Mouse (Mus musculus): ENCODE results near the gene Enpp7. TPM values are rescaled to one million over a fixed set of nuclear protein-coding genes. Genes with fewer than 3 reads are reported as not detected.

Gene Enpp7
- total RNA-seq, 2 experiments from 2014 or later: not detected

GRCm38 (mm10) chr11:119033874-119034558 lies 46.0 kb downstream of the Enpp7 start:
- peak; percentile 91 to 94 for DNase-seq
- intact Hi-C loops (cut with DNase I): loop anchor here (1.0 to 5.0 kb wide), 2 partner anchors 93 to 157 kb away; no protein-coding TSS in a partner anchor

DNA sequence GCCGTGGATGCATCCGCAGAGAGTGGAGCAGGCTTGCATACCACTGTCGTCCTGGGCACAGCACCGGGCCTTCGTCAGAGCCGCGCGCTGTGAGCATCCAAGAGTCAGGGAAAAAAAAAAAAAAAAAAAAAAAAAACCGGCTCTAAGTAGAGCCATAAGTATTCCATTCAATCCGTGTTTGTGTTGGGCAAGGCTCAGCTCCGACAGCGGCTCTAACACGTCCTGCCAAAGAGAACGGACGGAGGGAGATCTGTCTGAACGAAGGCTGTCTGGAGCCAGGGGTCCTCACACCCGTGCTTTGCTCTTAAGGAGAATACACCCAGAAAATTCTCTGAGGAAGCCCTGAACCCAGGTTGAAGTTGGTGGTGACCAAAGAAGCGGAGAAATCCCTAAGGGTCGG lies 46.6 kb downstream of the Enpp7 start:
- intact Hi-C loops (cut with DNase I): loop anchor here (1.0 to 5.0 kb wide), 2 partner anchors 93 to 157 kb away; no protein-coding TSS in a partner anchor
- DNase-seq: no peak

- DNase-seq: no peak
Observed at GRCm38 (mm10) chr11:119035094-119035685, 47.2 kb downstream of the Enpp7 start.

GRCm38 (mm10) chr11:119035686-119036165 lies 47.7 kb downstream of the Enpp7 start:
- no peak for DNase-seq
- intact Hi-C loops (cut with DNase I): no loop called here

More at GRCm38 (mm10) chr11:119035094-119035685, 47.2 kb downstream of the Enpp7 start:
- intact Hi-C loops (cut with DNase I): no loop called here

DNA sequence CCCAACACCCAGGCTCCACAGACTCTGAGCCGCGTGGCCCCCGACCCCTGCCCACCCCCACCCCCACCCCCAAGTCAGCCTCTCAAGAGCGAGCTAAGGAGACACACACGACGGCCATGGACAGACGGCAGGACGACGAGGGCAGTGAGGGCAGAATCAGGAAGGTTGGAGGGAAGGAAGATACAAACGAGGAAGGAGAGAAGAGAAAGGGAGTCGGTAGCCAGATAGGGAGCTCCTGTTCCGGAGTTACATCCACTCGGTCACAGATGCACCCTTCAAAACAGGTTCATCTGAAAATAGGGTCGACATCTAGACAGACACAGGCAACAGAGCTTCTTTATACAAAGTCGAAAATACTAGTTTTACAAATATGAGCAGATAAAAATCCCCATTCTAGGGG lies 48.5 kb downstream of the Enpp7 start:
- intact Hi-C loops (cut with DNase I): no loop called here

DNA sequence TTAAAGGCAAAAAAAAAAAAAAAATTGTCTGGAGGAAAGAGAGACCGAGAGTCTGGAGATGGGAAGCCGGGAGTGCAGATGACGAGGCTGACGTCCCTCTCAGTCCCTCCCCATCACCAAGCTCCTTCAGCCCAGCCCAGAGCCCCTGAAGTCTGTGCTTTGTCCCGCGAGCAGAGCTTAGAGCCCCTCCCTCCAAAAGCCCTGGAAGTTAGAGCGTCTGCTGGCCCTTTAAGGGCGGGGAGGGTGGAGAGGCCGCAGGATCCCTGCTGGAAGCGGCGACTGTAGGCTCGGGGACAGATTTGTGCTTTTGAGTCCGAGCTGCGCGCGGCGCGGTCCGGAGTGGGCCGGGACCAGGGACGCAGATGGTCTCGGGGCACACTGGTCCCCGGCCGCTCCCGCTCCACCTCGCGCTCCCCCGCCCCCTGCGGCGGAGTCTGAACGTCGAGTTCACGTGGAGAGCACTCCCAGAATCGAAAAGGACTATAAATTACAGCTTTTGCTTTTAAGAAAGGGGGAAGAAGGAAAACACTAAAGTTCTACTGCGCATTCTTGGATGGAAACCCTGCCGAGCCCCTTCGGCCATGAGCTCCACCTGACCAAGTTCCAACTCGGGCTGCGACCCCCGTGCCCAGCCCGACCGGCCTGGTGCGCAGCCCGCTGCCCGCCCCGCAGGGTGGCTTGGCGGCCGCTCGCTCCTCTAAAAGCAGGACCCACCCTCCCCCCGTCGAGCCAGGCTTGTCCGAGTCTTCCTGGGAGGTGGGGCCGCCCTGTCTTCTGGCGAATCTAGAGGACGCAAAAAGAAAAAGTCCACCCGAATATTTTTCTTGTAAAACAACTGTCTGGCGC lies 49.2 kb downstream of the Enpp7 start:
- intact Hi-C loops (cut with DNase I): no loop called here
- DNase-seq: peak in 1 of 2 experiments; percentile 55

More for the DNA sequence above, 48.5 kb downstream of the Enpp7 start:
- DNase-seq: no peak

DNA sequence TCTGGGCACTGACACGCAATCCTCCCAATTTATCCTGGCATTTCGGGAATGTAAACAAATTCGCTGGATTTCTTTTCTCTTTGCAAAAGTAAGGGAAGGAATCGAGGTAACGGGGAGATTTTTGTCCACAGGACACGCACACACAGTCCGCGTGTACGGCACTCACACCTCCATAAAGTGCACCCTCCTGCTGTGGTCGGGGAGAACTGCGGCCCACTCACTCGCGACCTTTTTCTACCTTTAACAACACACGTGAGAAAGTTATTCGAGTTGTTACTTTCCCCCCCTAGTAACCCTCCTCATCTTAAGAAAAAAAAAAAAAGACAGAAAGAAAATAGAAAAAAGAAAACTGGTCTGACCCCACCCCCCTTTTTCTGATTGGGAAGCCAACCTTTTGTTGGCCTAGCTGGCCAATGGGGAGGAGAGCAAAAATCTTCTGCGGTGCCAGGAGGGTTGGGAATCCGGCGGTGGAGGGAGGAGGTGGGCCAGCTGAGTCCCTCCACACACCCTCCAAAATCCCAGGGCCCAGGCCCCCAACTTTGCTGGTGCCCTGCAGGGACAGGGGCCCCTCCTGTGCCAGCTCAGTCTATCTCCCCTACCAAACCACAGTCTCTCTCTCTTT lies 49.9 kb downstream of the Enpp7 start:
- DNase-seq: no peak
- intact Hi-C loops (cut with DNase I): no loop called here

GRCm38 (mm10) chr11:119038744-119039484 lies 50.9 kb downstream of the Enpp7 start:
- intact Hi-C loops (cut with DNase I): no loop called here
- DNase-seq: no peak

- intact Hi-C loops (cut with DNase I): no loop called here
- DNase-seq: no peak
Observed at GRCm38 (mm10) chr11:119039732-119040512, 51.9 kb downstream of the Enpp7 start.

- DNase-seq: peak; percentile 99
Observed at GRCm38 (mm10) chr11:119040600-119041324, 52.8 kb downstream of the Enpp7 start, which contains the start of gene Cbx8. Gene Cbx8, minus strand, starts transcription at chr11:119040969.

DNA sequence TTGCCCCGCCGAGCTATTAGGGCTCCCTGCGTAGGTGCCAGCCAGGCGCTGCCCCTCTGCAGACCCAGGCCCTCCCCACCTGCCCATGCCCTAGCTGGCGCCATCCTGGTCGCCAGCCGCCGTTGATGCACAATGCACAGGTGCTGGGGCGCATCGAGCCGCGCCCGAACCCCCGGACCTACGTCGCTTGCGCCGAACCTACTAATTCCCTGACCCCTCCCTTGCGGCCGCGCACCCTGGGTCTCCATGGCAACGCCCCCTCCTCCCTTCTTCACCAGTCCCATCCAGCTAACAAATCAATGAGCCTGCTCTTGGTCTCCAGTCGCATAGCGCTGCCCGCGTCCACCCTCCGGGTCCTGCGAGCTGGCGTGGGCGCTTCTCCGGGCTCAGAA lies 53.3 kb downstream of the Enpp7 start:
- no peak for DNase-seq
- intact Hi-C loops (cut with DNase I): no loop called here

More at GRCm38 (mm10) chr11:119040600-119041324, 52.8 kb downstream of the Enpp7 start, which contains the start of gene Cbx8:
- intact Hi-C loops (cut with DNase I): no loop called here

DNA sequence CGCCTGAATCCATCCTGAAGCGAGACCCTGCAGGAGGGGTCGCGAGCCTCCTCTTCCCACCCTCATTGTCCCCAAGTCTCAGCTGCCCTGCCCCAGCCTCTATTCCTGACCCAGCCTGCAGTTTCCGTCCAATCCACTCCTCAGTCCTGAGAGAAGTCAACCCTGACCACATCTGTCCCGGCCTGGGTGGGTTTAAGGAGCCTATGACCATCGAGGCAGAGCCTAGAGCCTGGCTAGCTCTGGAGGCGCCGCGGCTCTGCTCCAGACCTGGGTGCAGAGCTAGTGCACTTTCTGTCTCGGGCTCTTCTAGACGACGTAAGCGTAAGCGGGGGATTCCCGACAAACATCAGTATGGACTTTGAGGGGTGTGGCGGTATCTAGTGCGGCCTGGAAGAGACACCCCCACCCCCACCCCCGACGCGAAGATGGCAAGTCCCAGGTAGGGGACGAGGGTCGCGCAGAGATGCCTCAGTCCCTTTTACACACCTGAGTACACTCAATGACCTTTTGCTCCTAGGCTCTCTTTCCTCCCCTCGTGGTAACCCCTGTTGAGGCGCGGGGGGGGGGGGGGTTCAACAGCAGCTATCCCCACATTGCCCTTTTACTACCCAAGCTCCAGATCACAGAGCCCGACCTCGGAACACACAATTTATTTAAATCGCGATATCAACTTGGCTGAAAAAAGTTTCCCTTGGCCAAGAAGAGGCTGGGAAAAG lies 53.9 kb downstream of the Enpp7 start:
- intact Hi-C loops (cut with DNase I): no loop called here
- DNase-seq: no peak

Other genes with a start within 250 kb of the Enpp7 start
- gene Rbfox3, start 76.6 kb upstream of the Enpp7 start, total RNA-seq (2021): under 1 TPM; 0.12 to 0.29 TPM
- gene Cbx2, start 34.8 kb downstream of the Enpp7 start, total RNA-seq (2021): 1 to 10 TPM; 5.0 to 5.3 TPM
- 1 to 10 TPM; 6.0 to 6.1 TPM for gene Cbx8, start 52.8 kb downstream of the Enpp7 start, total RNA-seq (2021)
- 10 to 100 TPM; 15.2 to 17.8 TPM for gene Cbx4, start 98.0 kb downstream of the Enpp7 start, total RNA-seq (2021)
- 10 to 100 TPM; 68.5 to 68.7 TPM for gene Tbc1d16, start 240.3 kb downstream of the Enpp7 start, total RNA-seq (2021)
- gene Ccdc40, start 240.4 kb downstream of the Enpp7 start, total RNA-seq (2021): under 1 TPM; 0.15 to 0.31 TPM

All from heart, postnatal 14 days (tissue).